Mouse (Mus musculus) thymus, adult 2 months (tissue): ENCODE data around the gene Atp2c2.

ENCODE experiments used
- CTCF ChIP-seq: fragments of 200-500 bp; IDR thresholded peaks from 2 replicates; pipeline ENCODE4 v1.5.1; 2012; ENCODE audit warnings: mild to moderate bottlenecking, control low read depth, low read length, moderate library complexity, borderline replicate concordance; ENCODE audit not compliant: control insufficient read depth, poor library complexity, insufficient read depth; ENCODE audit errors: extremely low read depth
- POLR2A ChIP-seq: fragments of 200-500 bp; IDR thresholded peaks from 2 replicates; pipeline ENCODE4 v1.6.1; 2012; ENCODE audit warnings: mild to moderate bottlenecking, low read length, control low read depth, moderate library complexity; ENCODE audit not compliant: control insufficient read depth, poor library complexity, insufficient read depth; ENCODE audit errors: extremely low read depth

DNA sequence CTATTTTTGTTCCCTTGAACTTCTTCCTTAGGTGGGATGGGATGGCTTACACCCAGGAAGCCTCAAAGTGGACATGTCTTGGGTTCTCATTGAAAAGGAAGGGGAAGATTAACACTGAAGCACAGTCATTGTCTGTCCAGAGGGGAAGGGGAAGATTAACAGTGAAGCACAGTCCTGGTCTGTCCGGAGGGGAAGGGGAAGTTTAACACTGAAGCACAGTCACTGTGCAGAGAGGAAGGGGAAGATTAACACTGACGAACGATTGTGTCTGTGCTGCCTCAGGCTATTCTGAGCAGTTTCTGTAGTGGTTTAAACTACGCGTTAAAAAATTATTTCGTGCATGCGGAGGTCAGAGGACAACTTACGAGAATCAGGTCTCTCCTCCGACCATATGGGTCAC is 7.3 kb downstream of the Atp2c2 start:
- TF ChIP-seq CTCF (no peak), POLR2A (no peak)
